In the genomic region with DNA sequence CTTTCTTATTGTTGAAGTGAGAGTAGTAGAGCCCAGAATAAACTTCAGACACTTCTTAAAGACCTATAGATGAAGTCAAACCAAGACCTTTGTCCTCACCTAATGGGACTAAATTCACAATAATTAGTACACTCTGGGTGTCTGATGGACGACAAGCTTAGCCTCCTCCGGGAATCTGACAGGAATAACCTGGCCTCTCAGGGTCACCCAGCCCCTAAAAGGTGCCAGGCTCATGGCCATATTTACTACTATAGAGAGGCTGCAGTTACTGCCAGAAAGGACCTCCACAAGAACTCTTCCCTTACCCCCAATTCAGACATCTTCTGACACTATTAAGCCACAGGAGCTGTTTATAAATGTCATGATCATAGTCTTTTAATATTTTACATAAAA, we compare ENCODE assay signal across 9 mouse cellular contexts. TPM values are rescaled to one million over a fixed set of nuclear protein-coding genes. Genes with fewer than 3 reads are reported as not detected.
DNase-seq lines count a peak whose midpoint lies in the region; ATAC-seq and TF ChIP-seq lines count a peak whose summit lies in the region.
"Had no signal": no experiment of that assay in that cellular context is flagged by ENCODE, and none has a peak within 500 bp of the region (broad histone marks: within the 10 kb centered on the region; RNA-seq: fewer than 3 reads in every experiment).

No protein-coding gene starts in this region.

- no peak for ATAC-seq in kidney, postnatal 0 days (replicated peaks; ENCODE audit: low FRiP score, low read depth)
- no peak for ATAC-seq in embryonic facial prominence, embryonic 13.5 days (ENCODE audit: insufficient number of reproducible peaks, insufficient read depth, low FRiP score, low TSS enrichment, low read depth)
- no peak for ATAC-seq in hindbrain, embryonic 15.5 days (ENCODE audit: low FRiP score, low read depth)
- ATAC-seq in midbrain, embryonic 15.5 days (replicated peaks): no peak

- H3K9ac ChIP-seq in kidney, postnatal 0 days (ENCODE audit: low read depth, low read length): peak overlapping the region; percentile 94; the same call in 1 of the 2 replicates
- H3K9ac ChIP-seq in embryonic facial prominence, embryonic 13.5 days: peak overlapping the region; percentile 94; the same call in 1 of the 2 replicates
- H3K9ac ChIP-seq in hindbrain, embryonic 15.5 days: peak overlapping the region; percentile 98; the same call in 1 of the 2 replicates
- peak overlapping the region; percentile 99; the same call in 1 of the 2 replicates for H3K9ac ChIP-seq in midbrain, embryonic 15.5 days

- no peak for TF ChIP-seq CTCF in kidney, postnatal 0 days (IDR thresholded peaks at IDR 0.05; ENCODE audit: low read depth)

- H3K9me3 ChIP-seq in kidney, postnatal 0 days (replicated peaks; ENCODE audit: low read length): no peaks in the 10 kb centered on the region
- H3K9me3 ChIP-seq in embryonic facial prominence, embryonic 13.5 days: no peaks in the 10 kb centered on the region
- H3K9me3 ChIP-seq in hindbrain, embryonic 15.5 days: no peaks in the 10 kb centered on the region
- H3K9me3 ChIP-seq in midbrain, embryonic 15.5 days: no peaks in the 10 kb centered on the region

- peaks cover 7% of the 10 kb centered on the region for H3K4me1 ChIP-seq in kidney, postnatal 0 days (replicated peaks; ENCODE audit: insufficient read depth, low read length)
- peaks cover 42% of the 10 kb centered on the region for H3K4me1 ChIP-seq in embryonic facial prominence, embryonic 13.5 days
- H3K4me1 ChIP-seq in hindbrain, embryonic 15.5 days (replicated peaks): peaks cover 36% of the 10 kb centered on the region
- peaks cover 31% of the 10 kb centered on the region for H3K4me1 ChIP-seq in midbrain, embryonic 15.5 days

- no peaks in the 10 kb centered on the region for H3K27me3 ChIP-seq in kidney, postnatal 0 days (ENCODE audit: insufficient read depth, low read length)
- H3K27me3 ChIP-seq in embryonic facial prominence, embryonic 13.5 days: no peaks in the 10 kb centered on the region
- no peaks in the 10 kb centered on the region for H3K27me3 ChIP-seq in hindbrain, embryonic 15.5 days
- no peaks in the 10 kb centered on the region for H3K27me3 ChIP-seq in midbrain, embryonic 15.5 days (replicated peaks)

- 15% methylated on average over 2 of the region's 2 CpGs for WGBS in kidney, postnatal 0 days
- WGBS in embryonic facial prominence, embryonic 13.5 days: 11% methylated on average over 2 of the region's 2 CpGs
- 11% methylated on average over 2 of the region's 2 CpGs for WGBS in hindbrain, embryonic 15.5 days
- 14% methylated on average over 2 of the region's 2 CpGs for WGBS in midbrain, embryonic 15.5 days

- peak overlapping the region; percentile 83 for H3K4me2 ChIP-seq in kidney, postnatal 0 days (ENCODE audit: low read length)
- H3K4me2 ChIP-seq in embryonic facial prominence, embryonic 13.5 days: peak overlapping the region; percentile 93
- H3K4me2 ChIP-seq in hindbrain, embryonic 15.5 days: peak overlapping the region; percentile 84
- H3K4me2 ChIP-seq in midbrain, embryonic 15.5 days: peak overlapping the region; percentile 86

- H3K36me3 ChIP-seq in kidney, postnatal 0 days (ENCODE audit: insufficient read depth, low read length): no peaks in the 10 kb centered on the region
- no peaks in the 10 kb centered on the region for H3K36me3 ChIP-seq in embryonic facial prominence, embryonic 13.5 days
- no peaks in the 10 kb centered on the region for H3K36me3 ChIP-seq in hindbrain, embryonic 15.5 days
- H3K36me3 ChIP-seq in midbrain, embryonic 15.5 days (replicated peaks): no peaks in the 10 kb centered on the region

- no peak for DNase-seq in kidney, postnatal 0 days (ENCODE audit: low spot score)
- no peak for DNase-seq in kidney, postnatal 25 days
- no peak for DNase-seq in frontal cortex, postnatal 14 days (ENCODE audit: low spot score in 2 of 2)
- DNase-seq in gastrocnemius, postnatal 14 days: no peak
- DNase-seq in testis, postnatal 10 days (ENCODE audit: low spot score): no peak
- DNase-seq: cerebellum, adult 11-12 months had no signal

- intact Hi-C loops in gastrocnemius, postnatal 14 days (cut with DNase I; ENCODE audit: low total_unique reads): no loop called here

- H3K4me3 ChIP-seq in kidney, postnatal 0 days (replicated peaks; ENCODE audit: low read depth, low read length): peak overlapping the region; percentile 78
- peak overlapping the region; percentile 85 for H3K4me3 ChIP-seq in embryonic facial prominence, embryonic 13.5 days
- H3K4me3 ChIP-seq in hindbrain, embryonic 15.5 days: peak overlapping the region; percentile 86
- H3K4me3 ChIP-seq in midbrain, embryonic 15.5 days: peak overlapping the region; percentile 84

- no peak overlapping the region for H3K27ac ChIP-seq in kidney, postnatal 0 days
- H3K27ac ChIP-seq in embryonic facial prominence, embryonic 13.5 days: no peak overlapping the region
- no peak overlapping the region for H3K27ac ChIP-seq in hindbrain, embryonic 15.5 days (replicated peaks)
- H3K27ac ChIP-seq in midbrain, embryonic 15.5 days: no peak overlapping the region; the same call in 1 of the 2 replicates

RNA-seq across cellular contexts. Expression of a gene that starts 2.5 kb away (rescaled TPM):
- polyA plus RNA-seq in kidney, postnatal 0 days (2015; fragmentation: Nextera tagmentation; extraction: Ambion mirVana): 48.3 and 53.6 TPM in 2 replicates
- polyA plus RNA-seq in embryonic facial prominence, embryonic 13.5 days (2015; fragmentation: Nextera tagmentation; extraction: Ambion mirVana): 44.9 and 45.9 TPM in 2 replicates
- 94.4 and 103 TPM in 2 replicates for polyA plus RNA-seq in hindbrain, embryonic 15.5 days (2015; fragmentation: Nextera tagmentation; extraction: Ambion mirVana)
- 83.3 and 95.1 TPM in 2 replicates for polyA plus RNA-seq in midbrain, embryonic 15.5 days (2015; fragmentation: Nextera tagmentation; extraction: Ambion mirVana)
- total RNA-seq in gastrocnemius, postnatal 14 days (2021): 10 to 100 TPM; 59.5 to 96.2 TPM
